Mouse (Mus musculus) bone marrow, adult 2 months (tissue): Measurements from ENCODE around the gene Smarcd3. TPM values are rescaled to one million over a fixed set of nuclear protein-coding genes. Genes with fewer than 3 reads are reported as not detected.
"Not testable (repeated sequence)": the region's sequence is repeated elsewhere in the genome, so short reads cannot be mapped to it uniquely, and the experiment has no call there.

Experiments
- H3K27ac ChIP-seq: fragments of 200-500 bp; 2 replicates; pipeline ENCODE4 v1.5.1; 2012; ENCODE audit warnings: low read depth, mild to moderate bottlenecking, control low read depth, inconsistent platforms, low read length; ENCODE audit not compliant: control insufficient read depth, poor library complexity, insufficient read depth
- H3K4me1 ChIP-seq: fragments of 200-500 bp; 2 replicates; pipeline ENCODE4 v1.6.1; 2011; ENCODE audit warnings: low read length; ENCODE audit not compliant: control insufficient read depth, insufficient read depth
- H3K4me3 ChIP-seq: fragments of 200-500 bp; replicated peaks from 2 replicates; pipeline ENCODE3; 2011; ENCODE audit warnings: mild to moderate bottlenecking, low read depth, low read length, control low read depth; ENCODE audit not compliant: control insufficient read depth
- CTCF ChIP-seq: fragments of 200-500 bp; IDR thresholded peaks from 2 replicates; pipeline ENCODE4 v1.5.1; 2011; ENCODE audit warnings: low read length, control low read depth; ENCODE audit not compliant: control insufficient read depth, insufficient read depth
- POLR2A ChIP-seq: fragments of 200-500 bp; IDR thresholded peaks from 2 replicates; pipeline ENCODE4 v1.6.1; 2011; ENCODE audit warnings: low read depth, mild to moderate bottlenecking, control low read depth, low read length, borderline replicate concordance; ENCODE audit not compliant: control insufficient read depth
- WGBS: fragments of 180-500 bp; shearing (Covaris S2); methylation state at CpG from one replicate; pipeline ENCODE4 v1.1.7; 2018; 5-methylcytosine and 5-hydroxymethylcytosine counted together
- polyA plus RNA-seq: library from polyadenylated mRNA; stranded (reverse); fragments of >200 nt; gene quantifications from 2 replicates; pipeline ENCODE4 v1.2.4, GENCODE M21; 2011; ENCODE audit warnings: low replicate concordance; ENCODE audit not compliant: missing spikeins, insufficient read depth, insufficient read length

Smarcd3 gene
- polyA plus RNA-seq, 1 experiment: 6.1 TPM

DNA sequence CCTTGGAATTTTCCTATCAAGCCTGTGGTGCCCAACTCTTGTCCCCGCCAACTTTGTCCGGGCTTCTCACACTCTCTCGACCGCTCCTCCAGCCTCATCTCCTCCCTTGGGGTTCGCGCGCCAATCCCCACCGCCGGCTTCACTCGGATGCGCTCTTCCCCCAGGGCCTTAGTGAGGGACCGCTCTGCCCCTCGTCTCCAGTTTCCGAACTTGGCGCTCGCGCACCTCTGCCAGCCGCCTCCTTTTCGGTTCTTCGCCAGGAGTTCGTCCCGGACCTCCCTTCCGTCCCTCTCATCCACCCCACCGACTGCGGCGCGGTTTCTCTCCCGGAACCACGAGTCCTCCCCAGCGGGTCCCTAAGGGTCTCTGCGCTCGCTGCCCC lies 47.4 kb downstream of the Smarcd3 start:
- H3K27ac ChIP-seq: peak overlapping the region; percentile 16; the same call in 1 of the 2 replicates
- no peak for TF ChIP-seq CTCF
- no peak for TF ChIP-seq POLR2A
- H3K4me3 ChIP-seq: peak overlapping the region; percentile 78
- no peaks in the 10 kb centered on the region; the same call in 1 of the 2 replicates for H3K4me1 ChIP-seq
- under 1% methylated on average over 32 of the region's 32 CpGs for WGBS

- no peak overlapping the region for H3K4me3 ChIP-seq
- WGBS: 88% methylated on average over 1 of the region's 1 CpGs
- H3K27ac ChIP-seq: no peak overlapping the region
Observed at GRCm38 (mm10) chr5:24575948-24576347, 48.3 kb downstream of the Smarcd3 start.

DNA sequence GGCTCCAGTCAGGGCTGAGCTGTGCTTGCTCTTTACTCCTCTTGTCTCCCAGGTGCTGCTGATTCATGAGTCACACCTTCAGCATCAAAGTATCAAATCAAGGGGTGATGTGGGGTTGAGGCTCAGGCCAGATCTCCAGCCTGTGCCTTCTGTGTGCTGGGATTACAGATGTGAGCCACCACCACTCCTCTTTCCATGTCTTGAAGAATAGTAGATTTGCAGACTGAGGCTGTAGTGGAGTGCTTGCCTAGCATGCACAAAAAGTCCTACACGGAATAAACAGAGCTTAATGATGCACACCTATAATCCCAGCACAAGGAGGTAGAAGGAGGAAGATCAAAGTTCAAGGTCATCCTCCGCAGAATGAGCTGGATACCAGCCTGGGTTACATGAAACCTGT lies 67.5 kb downstream of the Smarcd3 start, which contains the start of gene 4931409K22Rik:
4931409K22Rik (minus strand) TSS at position 101 of the 400 bp plus-strand sequence.
- Histone ChIP-seq H3K27ac (no peak within 1 kb of the TSS), H3K4me3 (no peak within 1 kb of the TSS), H3K4me1 (no peaks in the 10 kb centered on the region)
- TF ChIP-seq POLR2A: no peak
- no peak for TF ChIP-seq CTCF
- WGBS: 72% methylated on average over 2 of the region's 2 CpGs

More at GRCm38 (mm10) chr5:24575948-24576347, 48.3 kb downstream of the Smarcd3 start:
- H3K4me1 ChIP-seq: no peaks in the 10 kb centered on the region; the same call in 1 of the 2 replicates
- no peak for TF ChIP-seq CTCF
- TF ChIP-seq POLR2A: no peak

DNA sequence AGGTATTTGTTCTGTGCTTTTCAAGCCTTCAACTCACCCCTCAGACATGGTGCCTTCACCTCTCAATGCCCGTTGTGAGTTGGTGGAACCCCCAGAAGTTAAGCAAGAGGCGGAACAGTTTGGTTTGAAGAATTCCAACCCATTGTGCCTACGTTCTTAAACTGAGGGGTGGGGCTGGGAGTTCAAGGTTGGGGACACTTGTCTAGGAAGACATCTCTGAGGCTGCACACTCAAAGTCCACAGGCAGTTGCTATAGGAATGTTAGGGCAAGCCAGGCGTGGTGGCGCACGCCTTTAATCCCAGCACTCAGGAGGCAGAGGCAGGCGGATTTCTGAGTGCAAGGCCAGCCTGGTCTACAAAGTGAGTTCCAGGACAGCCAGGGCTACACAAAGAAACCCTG lies 68.9 kb downstream of the Smarcd3 start:
- H3K4me3 ChIP-seq, H3K27ac ChIP-seq, H3K4me1 ChIP-seq: not testable (repeated sequence)
- 88% methylated on average over 7 of the region's 7 CpGs for WGBS

GRCm38 (mm10) chr5:24553621-24554244 lies 70.5 kb downstream of the Smarcd3 start:
- 66% methylated on average over 5 of the region's 5 CpGs for WGBS
- Histone ChIP-seq H3K27ac (no peak overlapping the region), H3K4me3 (no peak overlapping the region), H3K4me1 (no peaks in the 10 kb centered on the region)
- TF ChIP-seq CTCF (no peak), POLR2A (no peak)

- TF ChIP-seq CTCF (no peak), POLR2A (no peak)
- no peaks in the 10 kb centered on the region for H3K4me1 ChIP-seq
- no peak overlapping the region for H3K27ac ChIP-seq
- 53% methylated on average over 2 of the region's 2 CpGs for WGBS
- no peak overlapping the region for H3K4me3 ChIP-seq
Observed at GRCm38 (mm10) chr5:24551317-24551688, 72.9 kb downstream of the Smarcd3 start.

- 25% methylated on average over 26 of the region's 26 CpGs for WGBS
- TF ChIP-seq POLR2A: no peak
- no peak for TF ChIP-seq CTCF
- Histone ChIP-seq H3K4me1 (no peaks in the 10 kb centered on the region), H3K4me3 (no peak overlapping the region), H3K27ac (no peak overlapping the region)
Observed at GRCm38 (mm10) chr5:24550598-24551316, 73.5 kb downstream of the Smarcd3 start.

DNA sequence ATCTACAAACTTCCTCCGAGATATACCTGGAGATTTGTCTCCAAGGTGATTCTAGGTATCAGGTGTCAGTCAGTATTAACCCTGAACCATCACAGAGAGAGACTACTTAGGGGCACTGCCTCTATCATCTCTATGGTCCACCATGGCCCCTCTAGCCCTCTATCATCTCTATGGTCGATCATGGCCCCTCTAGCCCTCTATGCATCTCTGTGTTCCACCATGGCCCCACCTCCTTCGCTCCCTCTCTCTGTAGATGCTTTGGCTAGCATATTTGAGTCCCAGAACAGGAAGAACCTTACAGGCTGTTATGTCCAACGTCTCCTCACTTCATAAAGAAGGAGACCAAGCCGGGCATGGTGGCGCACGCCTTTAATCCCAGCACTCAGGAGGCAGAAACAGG lies 81.6 kb downstream of the Smarcd3 start:
- WGBS: 69% methylated on average over 7 of the region's 7 CpGs
- H3K4me1 ChIP-seq: no peaks in the 10 kb centered on the region
- no peak for TF ChIP-seq POLR2A
- no peak for TF ChIP-seq CTCF
- no peak overlapping the region for H3K4me3 ChIP-seq
- no peak overlapping the region for H3K27ac ChIP-seq
